Mouse (Mus musculus): ENCODE data around the gene Adam23. TPM values are rescaled to one million over a fixed set of nuclear protein-coding genes. Genes with fewer than 3 reads are reported as not detected.

Adam23 gene
- 0.21 to 1.4 TPM (median 0.92 TPM) in 4 replicates for total RNA-seq (2023; ENCODE audit: inconsistent age)

GRCm38 (mm10) chr1:63445656-63446046 lies at the start of gene Adam23:
Gene Adam23, plus strand, starts transcription at chr1:63445891.

GRCm38 (mm10) chr1:63615668-63616067 lies 170.0 kb downstream of the Adam23 start, which contains the start of gene Gm39653:
Gene Gm39653, plus strand, starts transcription at chr1:63615968.

Other genes with a start within 250 kb of the Adam23 start
- not detected in 4 replicates for gene Gpr1, start 231.3 kb upstream of the Adam23 start, total RNA-seq (2023; ENCODE audit: inconsistent age)
- gene Zdbf2, start 172.6 kb upstream of the Adam23 start, total RNA-seq (2023; ENCODE audit: inconsistent age): not detected in 4 replicates
- not detected in 4 replicates for gene Gm39653, start 170.1 kb downstream of the Adam23 start, total RNA-seq (2023; ENCODE audit: inconsistent age)
- not detected in 4 replicates for gene Dytn, start 241.0 kb downstream of the Adam23 start, total RNA-seq (2023; ENCODE audit: inconsistent age)